Mouse (Mus musculus) frontal cortex, postnatal 25 days (tissue): Measurements from ENCODE around the gene Frem1.

Source experiments
- DNase-seq, 2 experiments: peaks; one replicate each; pipeline ENCODE4 v3.0.0; 2022; ENCODE audit warnings: low spot score in 2 of 2

The Frem1 gene

GRCm38 (mm10) chr4:83051634-83052577 lies at the start of gene Frem1:
TSS of gene Frem1 (minus strand) at chr4:83052339.
- no peak for DNase-seq

GRCm38 (mm10) chr4:83099025-83099424 lies 46.9 kb upstream of the Frem1 start:
- no peak for DNase-seq

GRCm38 (mm10) chr4:83093941-83094340 lies 41.8 kb upstream of the Frem1 start:
- DNase-seq = no peak

GRCm38 (mm10) chr4:83090691-83091448 lies 38.7 kb upstream of the Frem1 start:
- no peak for DNase-seq

GRCm38 (mm10) chr4:83080364-83081174 lies 28.4 kb upstream of the Frem1 start:
- DNase-seq = no peak

GRCm38 (mm10) chr4:83064191-83064590 lies 12.1 kb upstream of the Frem1 start:
- no peak for DNase-seq

DNA sequence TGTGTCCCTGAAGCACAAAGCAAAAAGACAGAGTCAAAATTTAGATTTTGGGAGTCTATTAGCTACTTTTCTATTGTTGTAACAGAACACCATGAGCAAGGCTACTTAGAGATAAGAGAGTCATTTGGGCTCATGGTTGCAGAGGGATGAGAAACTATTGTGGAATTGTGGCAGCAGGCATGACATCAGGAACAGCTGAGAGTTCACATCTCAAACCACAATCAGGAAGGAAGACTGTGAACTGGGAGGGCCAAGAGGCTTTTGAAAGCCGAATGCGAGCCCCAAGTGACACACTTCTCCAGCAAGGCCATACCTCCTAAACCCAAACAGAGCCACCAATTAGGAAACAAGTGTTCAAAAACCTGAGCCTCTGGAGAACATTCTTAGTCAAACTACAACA lies 9.4 kb upstream of the Frem1 start:
- no peak for DNase-seq

DNA sequence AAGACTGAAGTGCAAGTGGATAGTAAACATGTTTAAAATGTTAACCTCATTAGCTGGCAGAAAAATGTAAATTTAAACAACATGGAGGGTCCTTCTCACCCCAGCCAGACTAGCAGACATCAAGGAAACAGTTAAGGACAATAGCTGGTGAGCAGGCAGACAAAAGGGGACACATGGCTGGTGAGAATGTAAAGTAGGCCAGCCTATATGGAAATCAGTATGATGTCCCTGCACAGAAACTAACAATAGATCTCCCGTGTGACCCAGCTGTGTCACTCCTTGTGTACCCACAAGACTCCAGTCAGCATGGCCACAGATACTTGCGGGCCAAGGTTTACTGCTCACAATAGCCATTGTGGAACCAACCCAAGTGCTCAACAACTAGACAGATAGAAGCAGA lies 6.5 kb upstream of the Frem1 start:
- DNase-seq = no peak

- no peak for DNase-seq
Measured at GRCm38 (mm10) chr4:83058182-83058581, 6.0 kb upstream of the Frem1 start.

GRCm38 (mm10) chr4:83056496-83056895 lies 4.4 kb upstream of the Frem1 start:
- DNase-seq = no peak

DNA sequence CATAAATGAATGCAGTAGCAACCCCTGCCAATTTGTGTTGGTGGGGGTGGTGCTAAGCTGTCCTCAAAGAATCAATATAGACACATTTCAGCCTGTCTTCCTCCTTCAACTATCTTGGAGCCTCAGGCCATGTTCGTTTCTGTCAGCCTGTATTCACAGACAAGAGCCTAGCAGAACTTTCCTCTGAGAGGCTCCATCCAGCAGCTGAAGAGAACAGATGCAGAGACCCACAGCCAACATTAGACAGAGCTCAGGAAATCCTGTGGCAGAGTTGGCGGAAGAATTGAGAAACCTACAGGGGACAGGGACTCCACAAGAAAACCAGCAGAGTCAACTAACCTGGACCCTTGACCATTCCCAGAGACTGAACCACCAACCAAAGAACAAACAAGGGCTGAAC lies 3.3 kb upstream of the Frem1 start:
- no peak for DNase-seq

DNA sequence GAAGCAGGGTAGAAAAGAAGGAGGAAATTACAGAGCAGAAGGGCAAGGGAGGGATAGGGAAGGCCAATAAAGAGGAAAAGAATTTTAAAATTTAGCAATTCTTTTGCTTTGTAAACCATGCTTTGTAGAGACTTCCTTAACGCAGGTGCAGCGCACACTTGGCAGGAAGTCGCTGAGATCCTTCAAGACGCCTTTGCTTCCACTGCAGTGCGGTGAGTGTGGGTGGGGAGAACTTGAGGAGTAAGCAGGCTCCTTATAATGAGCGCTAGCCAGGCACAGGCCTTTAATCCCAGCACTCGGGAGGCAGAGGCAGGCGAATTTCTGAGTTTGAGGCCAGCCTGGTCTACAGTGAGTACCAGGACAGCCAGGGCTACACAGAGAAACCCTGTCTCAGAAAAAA lies 1.1 kb upstream of the Frem1 start:
- no peak for DNase-seq

GRCm38 (mm10) chr4:83051176-83051575 lies 963 bp downstream of the Frem1 start:
- DNase-seq = no peak

DNA sequence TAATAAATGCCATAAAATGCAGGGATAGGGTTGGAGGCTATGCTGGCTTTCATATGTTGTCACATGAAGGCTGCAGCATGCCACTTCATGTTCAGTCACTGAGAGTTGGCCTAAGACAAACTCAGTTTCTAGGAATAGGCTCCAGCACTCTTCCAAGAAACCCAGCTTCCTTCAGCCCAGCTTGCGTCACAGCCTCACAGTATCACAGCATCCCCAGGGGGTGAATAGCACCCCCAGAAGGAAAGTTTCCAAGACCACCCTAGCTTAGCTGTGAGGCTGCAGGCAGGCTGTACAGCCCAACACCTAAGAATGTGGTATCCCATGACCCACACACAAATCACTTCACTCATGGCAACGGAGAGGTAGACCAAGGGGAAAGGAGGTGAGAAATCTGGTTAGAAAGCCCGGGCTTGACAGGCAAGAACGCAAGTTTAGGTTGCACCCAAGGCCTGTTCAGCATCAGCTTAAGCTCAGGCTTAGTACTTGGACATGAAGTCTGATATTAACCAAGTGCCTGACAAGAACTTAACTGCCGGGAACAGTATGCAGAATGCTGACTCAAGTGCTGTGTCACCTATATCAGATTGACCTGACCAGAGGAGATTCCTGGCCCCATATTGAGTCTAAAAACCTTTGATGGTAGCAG lies 1.9 kb downstream of the Frem1 start:
- no peak for DNase-seq

GRCm38 (mm10) chr4:83049288-83049687 lies 2.9 kb downstream of the Frem1 start:
- no peak for DNase-seq

- DNase-seq = no peak
Measured at GRCm38 (mm10) chr4:83048561-83048960, 3.6 kb downstream of the Frem1 start.

GRCm38 (mm10) chr4:83046806-83047205 lies 5.3 kb downstream of the Frem1 start:
- DNase-seq = no peak

GRCm38 (mm10) chr4:83046069-83046468 lies 6.1 kb downstream of the Frem1 start:
- no peak for DNase-seq

- DNase-seq = no peak
Measured at GRCm38 (mm10) chr4:83045266-83045665, 6.9 kb downstream of the Frem1 start.

DNA sequence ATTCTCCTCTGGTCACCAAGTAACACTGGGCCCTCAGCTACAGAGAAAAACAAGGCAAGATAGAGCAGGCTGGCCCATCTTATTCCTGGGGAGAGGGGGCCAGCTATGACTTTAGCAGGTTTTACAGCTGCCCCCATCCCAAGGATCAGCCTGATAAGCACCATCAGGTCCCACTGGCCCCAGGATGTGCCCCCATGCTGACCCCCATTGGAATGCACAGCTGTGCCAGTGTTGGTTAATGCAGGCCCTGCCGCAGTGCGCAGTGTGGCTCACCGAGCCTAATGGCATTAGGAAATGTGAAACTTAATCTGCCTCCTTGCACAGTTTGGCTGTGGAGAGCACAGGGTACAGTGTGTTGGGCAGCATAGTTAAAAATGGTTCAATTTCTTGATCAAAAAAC lies 11.4 kb downstream of the Frem1 start:
- no peak for DNase-seq

DNA sequence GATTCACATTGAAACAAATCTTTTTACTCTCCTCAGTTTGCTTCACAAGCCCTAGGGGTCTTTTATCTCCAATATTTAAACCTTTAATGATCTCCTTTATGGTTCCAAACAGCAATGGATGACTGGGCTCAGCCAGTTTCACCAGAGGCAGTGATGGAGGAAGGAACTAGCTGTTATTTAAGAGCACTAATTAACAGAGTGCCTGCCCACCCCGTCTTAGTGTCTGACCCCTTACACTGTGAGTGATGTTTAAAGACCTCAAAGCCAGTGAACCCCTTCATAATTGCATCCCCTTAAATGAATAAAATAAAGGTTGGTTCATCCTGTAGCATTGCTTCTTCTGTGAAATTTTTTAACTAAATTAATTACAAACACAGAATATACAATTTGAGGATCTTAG lies 19.4 kb downstream of the Frem1 start:
- DNase-seq = no peak

- DNase-seq = no peak
Measured at GRCm38 (mm10) chr4:83031591-83031990, 20.5 kb downstream of the Frem1 start.
